Comparison of ENCODE assay signal across 8 mouse cellular contexts in genomic region chr8:71595862-71596261, GRCm38 (mm10). TPM values are rescaled to one million over a fixed set of nuclear protein-coding genes. Genes with fewer than 3 reads are reported as not detected.
DNase-seq lines count a peak whose midpoint lies in the region; ATAC-seq lines count a peak whose summit lies in the region.

No protein-coding gene starts in this region.

- WGBS in intestine, embryonic 16.5 days: 7% methylated on average over 27 of the region's 27 CpGs
- 10% methylated on average over 27 of the region's 27 CpGs for WGBS in midbrain, embryonic 11.5 days

- ATAC-seq in intestine, embryonic 16.5 days: peak; percentile 15; the same call in 1 of the 2 replicates
- ATAC-seq in midbrain, embryonic 11.5 days (ENCODE audit: low FRiP score): peak; percentile 33

- 0 out of 2 replicates have a peak overlapping the region, but pooled peaks have one; percentile 25 for H3K9ac ChIP-seq in intestine, embryonic 16.5 days (ENCODE audit: low read depth, low read length)
- H3K9ac ChIP-seq in midbrain, embryonic 11.5 days (ENCODE audit: low read length): peak overlapping the region; percentile 20

- H3K27me3 ChIP-seq in intestine, embryonic 16.5 days (replicated peaks; ENCODE audit: control insufficient read depth, insufficient read depth, low read length): no peaks in the 10 kb centered on the region
- peaks cover 3% of the 10 kb centered on the region; the same call in 1 of the 2 replicates for H3K27me3 ChIP-seq in midbrain, embryonic 11.5 days (ENCODE audit: control insufficient read depth, insufficient read depth, low read length)

- H3K4me3 ChIP-seq in intestine, embryonic 16.5 days (ENCODE audit: low read length): no peak overlapping the region
- no peak overlapping the region for H3K4me3 ChIP-seq in midbrain, embryonic 11.5 days (ENCODE audit: low read depth, low read length)

- intact Hi-C loops in gastrocnemius, postnatal 14 days (cut with DNase I; ENCODE audit: low total_unique reads): loop anchor here (2.0 to 5.0 kb wide), 2 partner anchors 33 to 61 kb away; no protein-coding TSS in a partner anchor
- intact Hi-C loops in left cerebral cortex, postnatal 25 days (cut with DNase I): loop anchor here (1.0 to 5.0 kb wide), 2 partner anchors 35 to 154 kb away; no protein-coding TSS in a partner anchor

- H3K27ac ChIP-seq in intestine, embryonic 16.5 days (ENCODE audit: low read length): no peak overlapping the region
- 0 out of 2 replicates have a peak overlapping the region, but pooled peaks have one; percentile 9 for H3K27ac ChIP-seq in midbrain, embryonic 11.5 days (ENCODE audit: low read depth, low read length)

- no peaks in the 10 kb centered on the region for H3K9me3 ChIP-seq in intestine, embryonic 16.5 days (ENCODE audit: control insufficient read depth, low read length)
- no peaks in the 10 kb centered on the region for H3K9me3 ChIP-seq in midbrain, embryonic 11.5 days (ENCODE audit: control insufficient read depth, low read length)

- H3K4me2 ChIP-seq in intestine, embryonic 16.5 days (ENCODE audit: low read depth, low read length): no peak overlapping the region
- H3K4me2 ChIP-seq in midbrain, embryonic 11.5 days: no peak overlapping the region; the same call in 1 of the 2 replicates

- H3K4me1 ChIP-seq in intestine, embryonic 16.5 days (ENCODE audit: control insufficient read depth, insufficient read depth, low read length): peaks cover 22% of the 10 kb centered on the region
- H3K4me1 ChIP-seq in midbrain, embryonic 11.5 days (ENCODE audit: control insufficient read depth, insufficient read depth, low read length): peaks cover 22% of the 10 kb centered on the region

- no peaks in the 10 kb centered on the region for H3K36me3 ChIP-seq in intestine, embryonic 16.5 days (ENCODE audit: control insufficient read depth, insufficient read depth, low read length)
- no peaks in the 10 kb centered on the region for H3K36me3 ChIP-seq in midbrain, embryonic 11.5 days (ENCODE audit: control insufficient read depth, insufficient read depth, low read length)

- DNase-seq in adrenal gland, adult (ENCODE audit: inconsistent age in 2 of 2, low spot score in 1 of 2): peak; percentile 90 to 96
- peak; percentile 89 for DNase-seq in embryo, embryonic 10 days (ENCODE audit: low spot score)
- DNase-seq in gastrocnemius, postnatal 14 days: peak; percentile 90
- peak; percentile 88 to 91 for DNase-seq in left cerebral cortex, postnatal 25 days (ENCODE audit: low spot score in 2 of 2)
- peak; percentile 98 for DNase-seq in midbrain, embryonic 11.5 days (ENCODE audit: low spot score, missing footprints)
- peak; percentile 79 to 80 for DNase-seq in right cerebral cortex, postnatal 36 days (ENCODE audit: low spot score in 2 of 2)
- DNase-seq in urinary bladder, postnatal 36 days (ENCODE audit: low spot score in 2 of 2): peak; percentile 82 to 87

RNA-seq across cellular contexts. Expression of gene Fam129c, which starts 1.6 kb away (rescaled TPM):
- under 1 TPM; 0.59 to 0.82 TPM for total RNA-seq in gastrocnemius, postnatal 14 days (2021)
- 3.0 and 3.5 TPM in 2 replicates for polyA plus RNA-seq in intestine, embryonic 16.5 days (2015; fragmentation: Nextera tagmentation; extraction: Ambion mirVana)
- 1 to 10 TPM; 3.6 to 4.2 TPM for total RNA-seq in left cerebral cortex, postnatal 25 days (2021)
- 3.2 and 3.6 TPM in 2 replicates for polyA plus RNA-seq in midbrain, embryonic 11.5 days (2014; fragmentation: Nextera tagmentation; extraction: Ambion mirVana)

RNA-seq across cellular contexts. Expression of gene Pgls, which starts 3.9 kb away (rescaled TPM):
- 10 to 100 TPM; 40.5 to 43.3 TPM for total RNA-seq in gastrocnemius, postnatal 14 days (2021)
- polyA plus RNA-seq in intestine, embryonic 16.5 days (2015; fragmentation: Nextera tagmentation; extraction: Ambion mirVana): 244 and 252 TPM in 2 replicates
- 10 to 100 TPM; 35.1 to 38.7 TPM for total RNA-seq in left cerebral cortex, postnatal 25 days (2021)
- polyA plus RNA-seq in midbrain, embryonic 11.5 days (2014; fragmentation: Nextera tagmentation; extraction: Ambion mirVana): 224 and 234 TPM in 2 replicates

RNA-seq across cellular contexts. Expression of gene Colgalt1, which starts 14.9 kb away (rescaled TPM):
- 10 to 100 TPM; 35.6 to 39.3 TPM for total RNA-seq in gastrocnemius, postnatal 14 days (2021)
- 68.0 and 70.5 TPM in 2 replicates for polyA plus RNA-seq in intestine, embryonic 16.5 days (2015; fragmentation: Nextera tagmentation; extraction: Ambion mirVana)
- total RNA-seq in left cerebral cortex, postnatal 25 days (2021): 10 to 100 TPM; 49.3 to 51.5 TPM
- 39.5 and 42.8 TPM in 2 replicates for polyA plus RNA-seq in midbrain, embryonic 11.5 days (2014; fragmentation: Nextera tagmentation; extraction: Ambion mirVana)

RNA-seq across cellular contexts. Expression of gene Slc27a1, which starts 27.2 kb away (rescaled TPM):
- 10 to 100 TPM; 29.9 to 50.8 TPM for total RNA-seq in gastrocnemius, postnatal 14 days (2021)
- polyA plus RNA-seq in intestine, embryonic 16.5 days (2015; fragmentation: Nextera tagmentation; extraction: Ambion mirVana): 21.0 and 24.3 TPM in 2 replicates
- 10 to 100 TPM; 90.0 to 92.8 TPM for total RNA-seq in left cerebral cortex, postnatal 25 days (2021)
- polyA plus RNA-seq in midbrain, embryonic 11.5 days (2014; fragmentation: Nextera tagmentation; extraction: Ambion mirVana): 8.6 and 12.4 TPM in 2 replicates

RNA-seq across cellular contexts. Expression of gene Nxnl1, which starts 29.5 kb away (rescaled TPM):
- under 1 TPM in 1 of 2 experiments, not detected in 1; 0.18 TPM for total RNA-seq in gastrocnemius, postnatal 14 days (2021)
- polyA plus RNA-seq in intestine, embryonic 16.5 days (2015; fragmentation: Nextera tagmentation; extraction: Ambion mirVana): 0.06 TPM in 1 of 2 replicates, not detected in the other
- under 1 TPM in 1 of 2 experiments, not detected in 1; 0.16 TPM for total RNA-seq in left cerebral cortex, postnatal 25 days (2021)
- polyA plus RNA-seq in midbrain, embryonic 11.5 days (2014; fragmentation: Nextera tagmentation; extraction: Ambion mirVana): not detected in 2 replicates
